Mouse (Mus musculus): ENCODE results near the gene Fbxl13.

The Fbxl13 gene

DNA sequence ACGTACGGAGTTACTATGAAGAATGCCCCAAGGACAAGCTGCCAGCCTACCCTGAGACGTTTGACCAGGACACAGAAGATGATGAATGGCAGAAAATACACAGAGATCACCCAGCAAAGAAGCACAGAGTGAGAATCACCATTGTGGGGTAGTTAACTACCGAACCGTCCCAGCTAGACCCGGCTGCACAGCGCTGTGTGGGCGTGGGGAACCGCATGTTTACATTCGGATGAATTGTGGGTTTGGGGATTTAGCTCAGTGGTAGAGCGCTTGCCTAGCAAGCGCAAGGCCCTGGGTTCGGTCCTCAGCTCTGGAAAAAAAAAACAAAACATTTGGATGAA lies 70.3 kb downstream of the Fbxl13 start:
- no peak for DNase-seq (ENCODE audit: low read depth, low spot score)

GRCm38 (mm10) chr5:21574386-21575209 lies 70.8 kb downstream of the Fbxl13 start:
- no peak for DNase-seq (ENCODE audit: low read depth, low spot score)

- DNase-seq (ENCODE audit: low read depth, low spot score) = no peak
Observed at GRCm38 (mm10) chr5:21572764-21573416, 72.5 kb downstream of the Fbxl13 start.

- no peak for DNase-seq (ENCODE audit: low read depth, low spot score)
Observed at GRCm38 (mm10) chr5:21567784-21568183, 77.7 kb downstream of the Fbxl13 start.

- peak; percentile 66 for DNase-seq (ENCODE audit: low read depth, low spot score)
Observed at GRCm38 (mm10) chr5:21565392-21566065, 79.9 kb downstream of the Fbxl13 start.

- DNase-seq (ENCODE audit: low read depth, low spot score) = no peak
Observed at GRCm38 (mm10) chr5:21563936-21564335, 81.5 kb downstream of the Fbxl13 start.

GRCm38 (mm10) chr5:21556502-21556901 lies 88.9 kb downstream of the Fbxl13 start:
- DNase-seq (ENCODE audit: low read depth, low spot score) = no peak

- peak; percentile 41 for DNase-seq (ENCODE audit: low read depth, low spot score)
Observed at GRCm38 (mm10) chr5:21554732-21555131, 90.7 kb downstream of the Fbxl13 start.

GRCm38 (mm10) chr5:21553685-21554084 lies 91.7 kb downstream of the Fbxl13 start:
- DNase-seq (ENCODE audit: low read depth, low spot score) = no peak

GRCm38 (mm10) chr5:21547005-21547404 lies 98.4 kb downstream of the Fbxl13 start:
- no peak for DNase-seq (ENCODE audit: low read depth, low spot score)

GRCm38 (mm10) chr5:21545786-21546185 lies 99.6 kb downstream of the Fbxl13 start:
- no peak for DNase-seq (ENCODE audit: low read depth, low spot score)

DNA sequence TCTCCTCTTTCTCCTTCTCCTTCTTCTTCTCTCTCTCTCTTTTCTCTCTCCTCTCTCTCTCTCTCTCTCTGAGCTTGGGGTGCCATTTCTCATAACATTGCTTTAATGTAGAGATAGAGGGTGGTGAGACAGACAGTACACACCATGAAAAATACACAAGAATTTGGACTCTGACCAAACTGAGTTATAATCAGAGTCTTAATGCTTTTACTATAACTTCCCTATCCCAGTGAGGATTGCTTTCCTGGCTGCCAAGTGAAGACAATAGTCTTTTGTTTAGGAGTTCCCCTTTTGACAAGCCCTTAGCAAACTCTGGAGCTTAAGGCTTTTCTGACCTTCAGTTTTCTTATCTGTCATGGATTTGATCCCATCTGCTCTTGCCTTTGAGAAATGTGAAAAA lies 100.2 kb downstream of the Fbxl13 start:
- no peak for DNase-seq (ENCODE audit: low read depth, low spot score)

DNA sequence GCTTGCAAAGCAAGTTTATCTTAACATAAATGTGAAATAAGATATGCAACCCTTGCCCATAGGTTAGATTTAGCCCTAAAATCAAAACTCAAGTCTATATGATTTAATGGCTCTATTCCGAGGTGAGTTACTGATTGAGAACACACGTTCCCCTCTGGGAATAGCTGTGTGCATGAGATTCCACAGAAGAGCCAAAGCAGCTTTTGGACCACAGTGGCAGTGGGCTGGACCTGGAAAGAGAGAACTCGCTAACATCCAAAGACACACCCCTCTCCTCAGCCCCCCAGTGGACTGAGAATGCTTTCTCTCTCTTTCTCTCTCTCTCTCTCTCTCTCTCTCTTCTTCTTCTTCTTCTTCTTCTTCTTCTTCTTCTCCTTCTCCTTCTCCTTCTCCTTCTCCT lies 100.6 kb downstream of the Fbxl13 start:
- no peak for DNase-seq (ENCODE audit: low read depth, low spot score)

DNA sequence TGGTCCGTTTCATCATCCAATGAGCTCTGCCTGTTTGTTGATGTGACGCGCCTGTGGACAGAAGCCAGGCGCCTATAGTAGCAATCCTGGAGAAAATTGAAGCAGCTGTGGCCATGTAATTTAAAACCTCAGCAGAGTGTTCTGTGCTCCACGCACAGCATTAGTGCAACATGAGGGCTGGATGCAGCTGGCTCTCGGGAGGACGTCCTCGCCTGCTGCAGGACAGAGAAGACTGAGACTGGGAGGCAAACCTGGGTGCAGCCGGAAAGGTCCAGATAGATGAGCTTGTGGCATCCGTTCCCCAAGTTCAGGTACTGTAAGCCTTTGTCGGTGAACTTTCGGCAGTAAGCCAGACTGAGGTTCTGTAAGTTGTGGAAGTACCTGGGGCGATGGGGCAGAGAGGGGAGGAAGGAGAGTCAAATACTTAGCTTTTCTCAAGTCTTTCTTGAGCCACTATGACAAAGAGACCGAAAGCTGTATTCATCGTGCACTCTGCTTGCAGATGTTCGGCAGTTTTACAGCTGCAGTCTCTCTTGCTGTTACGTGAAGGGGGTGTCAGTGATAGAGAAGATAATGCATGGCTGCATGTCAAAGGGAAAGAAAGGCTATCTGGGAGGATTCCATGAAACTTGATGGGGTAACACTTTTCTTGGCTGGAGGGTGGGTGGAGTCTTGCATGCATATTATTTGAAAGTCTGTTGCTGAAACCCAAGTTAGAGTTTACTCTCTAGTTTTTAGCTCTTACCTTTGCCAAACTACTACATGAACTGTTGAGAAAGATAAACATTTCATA lies 101.8 kb downstream of the Fbxl13 start, which contains the start of gene Lrrc17:
Gene Lrrc17, plus strand, starts transcription at position 151 of the 793 bp plus-strand sequence.
- DNase-seq (ENCODE audit: low read depth, low spot score) = no peak

- DNase-seq (ENCODE audit: low read depth, low spot score) = no peak
Observed at GRCm38 (mm10) chr5:21542226-21542625, 103.2 kb downstream of the Fbxl13 start.

DNA sequence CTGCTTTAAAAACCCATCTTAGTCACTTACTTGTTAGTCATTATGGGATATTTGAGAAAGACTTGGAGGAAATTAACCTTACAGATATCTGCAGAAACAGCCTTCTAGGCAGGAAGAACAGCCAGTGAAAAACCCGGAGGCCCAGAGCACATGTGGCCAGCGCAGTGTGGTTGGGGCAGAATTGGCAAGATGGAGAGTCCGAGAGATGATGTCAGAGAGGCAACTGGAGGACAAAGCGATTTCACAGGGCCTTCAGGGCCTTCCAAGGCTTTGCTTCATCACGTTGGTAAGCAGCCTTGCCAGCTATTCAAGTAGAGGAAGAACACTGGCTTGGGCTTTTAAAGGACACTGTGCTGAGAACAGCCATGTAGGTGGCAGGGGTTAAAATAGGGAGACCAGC lies 112.5 kb downstream of the Fbxl13 start:
- DNase-seq (ENCODE audit: low read depth, low spot score) = no peak

GRCm38 (mm10) chr5:21532126-21532525 lies 113.3 kb downstream of the Fbxl13 start:
- DNase-seq (ENCODE audit: low read depth, low spot score) = no peak

- DNase-seq (ENCODE audit: low read depth, low spot score) = no peak
Observed at GRCm38 (mm10) chr5:21529110-21529720, 116.2 kb downstream of the Fbxl13 start.

- no peak for DNase-seq (ENCODE audit: low read depth, low spot score)
Observed at GRCm38 (mm10) chr5:21528068-21528842, 117.2 kb downstream of the Fbxl13 start.

DNA sequence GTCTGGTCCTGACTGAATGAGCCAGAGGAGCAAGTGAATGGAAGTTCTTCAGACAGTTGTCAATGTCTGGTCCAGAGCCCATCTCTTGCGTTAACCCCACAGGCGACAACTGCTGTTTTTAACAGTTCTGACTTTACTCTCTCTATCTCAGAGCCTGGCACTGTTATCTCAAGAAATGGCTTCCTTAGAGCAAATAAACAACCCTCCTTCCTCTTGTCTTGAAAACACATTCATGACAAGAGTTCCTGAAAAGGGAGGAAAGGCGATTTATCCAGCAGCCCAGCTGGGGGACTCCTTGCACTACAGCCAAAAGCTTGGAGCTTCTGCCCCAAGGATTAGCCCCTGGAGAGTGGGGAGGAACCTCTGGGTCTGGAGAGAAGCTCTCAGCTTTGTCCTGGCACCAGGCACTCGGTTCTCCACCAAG lies 117.9 kb downstream of the Fbxl13 start:
- DNase-seq (ENCODE audit: low read depth, low spot score) = no peak
